Mouse (Mus musculus) megakaryocyte, embryonic 14.5 days (primary cell): ENCODE data around the gene Gpr183.

Source experiments
- FLI1 ChIP-seq: IDR thresholded peaks from 2 replicates; pipeline ENCODE4 v1.6.1; 2012; ENCODE audit warnings: low read length, inconsistent platforms, mixed read lengths
- GATA1 ChIP-seq: IDR thresholded peaks from 3 replicates; pipeline ENCODE4 v1.6.1; 2012; ENCODE audit warnings: mixed read lengths, low read length, inconsistent platforms, borderline replicate concordance

- TF ChIP-seq GATA1 (no peak), FLI1 (no peak)
Observed at GRCm38 (mm10) chr14:121922016-121922415, 43.0 kb downstream of the Gpr183 start.
